Mouse (Mus musculus) hindbrain, postnatal 0 days (tissue): ENCODE data around the gene Gm49391. TPM values are rescaled to one million over a fixed set of nuclear protein-coding genes. Genes with fewer than 3 reads are reported as not detected.
"Not testable (repeated sequence)": the region's sequence is repeated elsewhere in the genome, so short reads cannot be mapped to it uniquely, and the experiment has no call there.

Experiments
- ATAC-seq: fragments of 200-750 bp; cut with Nextera tagmentation; 2 replicates; pipeline ENCODE4 v1.8.0; 2017; ENCODE audit warnings: mild to moderate bottlenecking, moderate TSS enrichment, moderate library complexity
- DNase-seq: peaks from one replicate; pipeline ENCODE4 v3.0.0-alpha.2; 2015; ENCODE audit warnings: low spot score
- H3K27ac ChIP-seq: fragments of 300-500 bp; sonication (generic); 2 replicates; pipeline ENCODE4 v1.5.1; 2014; ENCODE audit warnings: mild to moderate bottlenecking
- H3K27me3 ChIP-seq: fragments of 300-500 bp; sonication (generic); 2 replicates; pipeline ENCODE4 v1.6.1; 2014; ENCODE audit warnings: low read length, mixed read lengths; ENCODE audit not compliant: insufficient read depth
- H3K36me3 ChIP-seq: fragments of 300-500 bp; sonication (generic); 2 replicates; pipeline ENCODE4 v1.6.1; 2014; ENCODE audit warnings: low read length, mixed read lengths; ENCODE audit not compliant: insufficient read depth
- H3K4me1 ChIP-seq: fragments of 300-500 bp; sonication (generic); 2 replicates; pipeline ENCODE4 v1.6.1; 2014; ENCODE audit warnings: antibody characterized with exemption, low read length, mixed read lengths; ENCODE audit not compliant: insufficient read depth
- H3K4me2 ChIP-seq: fragments of 300-500 bp; sonication (generic); 2 replicates; pipeline ENCODE4 v1.6.1; 2014; ENCODE audit warnings: low read depth, mild to moderate bottlenecking, low read length, moderate library complexity, mixed read lengths
- H3K4me3 ChIP-seq: fragments of 300-500 bp; sonication (generic); 2 replicates; pipeline ENCODE4 v1.5.1; 2014; ENCODE audit warnings: low read length
- H3K9ac ChIP-seq: fragments of 300-500 bp; sonication (generic); replicated peaks from 2 replicates; pipeline ENCODE4 v1.6.1; 2014; ENCODE audit warnings: mild to moderate bottlenecking, low read length, moderate library complexity, mixed read lengths
- H3K9me3 ChIP-seq: fragments of 300-500 bp; sonication (generic); 2 replicates; pipeline ENCODE4 v1.6.1; 2016; ENCODE audit warnings: low read length, mixed read lengths
- CTCF ChIP-seq: IDR thresholded peaks from 2 replicates; pipeline ENCODE4 v1.5.1; 2016; ENCODE audit warnings: antibody characterized with exemption, control low read depth, low read depth
- whole genome bisulfite sequencing: fragments of 180-500 bp; shearing (Covaris S2); extraction: QIAGEN DNeasy Blood & Tissue Kit; methylation state at CpG from one replicate; pipeline ENCODE4 v1.1.7; 2014; 5-methylcytosine and 5-hydroxymethylcytosine counted together
- polyA plus RNA-seq: library from polyadenylated mRNA; unstranded; fragments of >200 nt; fragmentation: Nextera tagmentation; extraction: Ambion mirVana; gene quantifications from 2 replicates; pipeline ENCODE4 v1.2.1, GENCODE M21; 2015
- total RNA-seq: library from RNA; depleted of rRNA; stranded (reverse); fragments of >200 nt; gene quantifications from 2 replicates; pipeline ENCODE4 v1.2.3, GENCODE M21; 2014; rRNA removed

The Gm49391 gene
- total and polyA plus RNA-seq, 2 experiments from 2014 or later = 0.88 to 4.1 TPM

DNA sequence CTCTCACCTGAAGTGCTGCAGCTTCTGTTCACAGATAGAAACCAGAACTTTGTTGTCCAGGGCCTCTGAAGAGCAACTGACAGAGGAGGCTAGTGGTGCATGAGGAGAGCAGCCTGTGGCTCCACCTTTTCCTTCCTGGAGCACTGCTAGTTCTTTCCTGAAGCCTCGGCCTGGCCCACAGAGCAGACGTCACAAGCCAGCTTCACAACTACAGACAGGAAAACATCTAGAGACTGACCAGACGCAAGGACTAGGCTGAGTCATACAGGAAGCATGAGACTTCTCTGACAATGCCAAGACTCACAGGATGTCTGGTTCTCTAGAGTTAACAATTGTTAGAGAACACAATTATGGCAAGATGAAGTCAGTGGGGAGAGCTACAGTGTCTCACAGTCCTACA lies 39.0 kb downstream of the Gm49391 start, which contains the start of gene Ctla2b:
Ctla2b (minus strand) TSS at position 120 of the 400 bp plus-strand sequence.
- H3K27me3 ChIP-seq = no peaks in the 10 kb centered on the region
- no peaks in the 10 kb centered on the region for H3K9me3 ChIP-seq
- H3K9ac ChIP-seq = no peak within 1 kb of the TSS
- 86% methylated on average over 3 of the region's 3 CpGs for WGBS
- ATAC-seq (no peak), DNase-seq (no peak)
- no peaks in the 10 kb centered on the region for H3K36me3 ChIP-seq
- H3K4me1 ChIP-seq = no peaks in the 10 kb centered on the region
- no peak within 1 kb of the TSS for H3K4me3 ChIP-seq
- H3K27ac ChIP-seq = no peak within 1 kb of the TSS
- no peak for TF ChIP-seq CTCF
- no peak within 1 kb of the TSS for H3K4me2 ChIP-seq

DNA sequence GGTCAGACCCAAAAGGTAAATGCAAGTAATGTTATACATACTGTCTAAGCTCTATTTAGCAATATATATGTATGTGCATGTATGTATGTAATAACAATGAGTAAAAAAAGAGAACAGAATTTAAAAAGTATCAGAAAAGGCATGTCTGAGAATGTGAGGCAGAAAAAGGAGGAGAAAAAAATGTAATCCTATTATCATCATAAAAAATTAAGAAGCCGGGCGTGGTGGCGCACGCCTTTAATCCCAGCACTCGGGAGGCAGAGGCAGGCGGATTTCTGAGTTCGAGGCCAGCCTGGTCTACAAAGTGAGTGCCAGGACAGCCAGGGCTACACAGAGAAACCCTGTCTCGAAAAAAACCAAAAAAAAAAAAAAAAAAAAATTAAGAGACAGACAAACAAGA lies 39.6 kb downstream of the Gm49391 start, which contains the start of gene Gm49392:
Gm49392 (minus strand) TSS at position 101 of the 400 bp plus-strand sequence.
- not testable (repeated sequence) for H3K36me3 ChIP-seq, ATAC-seq, H3K9me3 ChIP-seq, H3K4me3 ChIP-seq, H3K4me2 ChIP-seq, H3K9ac ChIP-seq, H3K4me1 ChIP-seq, H3K27me3 ChIP-seq, DNase-seq, H3K27ac ChIP-seq
- WGBS = 90% methylated on average over 8 of the region's 8 CpGs

DNA sequence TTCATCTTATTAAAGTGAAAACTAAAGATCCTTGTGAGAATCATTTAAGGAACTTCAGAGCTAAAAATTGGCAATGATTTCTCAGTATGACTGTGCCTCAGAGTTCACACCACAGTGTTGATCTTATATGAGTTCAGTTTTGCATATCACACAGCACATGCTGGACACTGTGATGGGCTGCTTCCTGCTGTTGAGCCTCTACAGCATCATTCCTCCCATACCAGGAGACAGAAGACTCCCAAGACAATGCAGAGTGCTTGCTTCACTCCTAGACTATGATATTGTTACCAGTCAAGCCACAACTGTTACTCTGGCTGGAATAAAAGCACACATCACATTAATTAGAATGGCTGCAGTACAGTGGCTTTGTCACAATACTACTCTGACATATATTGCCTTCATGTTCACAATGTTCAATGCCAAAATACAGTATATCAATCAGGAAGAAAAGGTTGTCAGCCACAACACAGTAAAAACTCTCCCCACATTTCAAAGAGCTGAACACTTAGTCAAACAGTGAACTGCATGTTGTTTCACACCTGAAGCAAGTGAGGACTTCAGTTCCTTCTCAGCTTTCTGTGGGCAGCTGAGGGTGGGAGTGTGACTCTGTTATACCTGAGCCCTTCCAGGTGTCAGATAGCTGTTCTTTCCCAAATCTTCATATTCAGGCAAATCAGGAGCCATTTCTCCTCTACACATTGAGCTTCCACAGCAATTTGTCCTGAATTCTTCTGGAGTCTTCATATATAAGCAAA lies 40.8 kb downstream of the Gm49391 start:
- no peak for ATAC-seq
- no peaks in the 10 kb centered on the region for H3K36me3 ChIP-seq
- H3K4me3 ChIP-seq = no peak overlapping the region
- no peaks in the 10 kb centered on the region for H3K9me3 ChIP-seq
- H3K27me3 ChIP-seq = no peaks in the 10 kb centered on the region
- no peak overlapping the region for H3K9ac ChIP-seq
- DNase-seq = no peak
- no peaks in the 10 kb centered on the region for H3K4me1 ChIP-seq
- no peak overlapping the region for H3K4me2 ChIP-seq
- TF ChIP-seq CTCF = no peak
- no peak overlapping the region for H3K27ac ChIP-seq

DNA sequence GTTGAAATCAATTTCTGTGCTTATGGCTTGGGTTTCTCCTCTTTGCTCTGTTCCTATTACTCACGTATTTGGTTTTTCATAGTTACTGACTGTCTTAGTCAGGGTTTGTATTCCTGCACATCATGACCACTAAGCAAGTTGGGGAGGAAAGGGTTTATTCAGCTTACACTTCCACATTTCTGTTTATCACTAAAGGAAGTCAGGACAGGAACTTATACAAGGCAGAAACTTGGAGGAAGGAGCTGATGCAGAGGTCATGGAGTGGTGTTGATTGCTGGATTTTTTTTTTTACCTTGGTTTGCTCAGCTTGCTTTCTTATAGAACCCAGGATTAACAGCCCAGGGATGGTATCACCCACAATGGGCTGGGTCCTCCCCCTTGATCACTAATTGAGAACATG lies 44.1 kb downstream of the Gm49391 start:
- TF ChIP-seq CTCF = no peak
- DNase-seq (no peak), ATAC-seq (no peak)
- H3K4me2 ChIP-seq = no peak overlapping the region
- H3K9me3 ChIP-seq = no peaks in the 10 kb centered on the region; the same call in 1 of the 2 replicates
- WGBS = 94% methylated on average over 1 of the region's 1 CpGs
- H3K36me3 ChIP-seq = no peaks in the 10 kb centered on the region
- no peak overlapping the region for H3K4me3 ChIP-seq
- H3K27ac ChIP-seq = no peak overlapping the region
- no peak overlapping the region for H3K9ac ChIP-seq
- H3K4me1 ChIP-seq = no peaks in the 10 kb centered on the region
- no peaks in the 10 kb centered on the region for H3K27me3 ChIP-seq

DNA sequence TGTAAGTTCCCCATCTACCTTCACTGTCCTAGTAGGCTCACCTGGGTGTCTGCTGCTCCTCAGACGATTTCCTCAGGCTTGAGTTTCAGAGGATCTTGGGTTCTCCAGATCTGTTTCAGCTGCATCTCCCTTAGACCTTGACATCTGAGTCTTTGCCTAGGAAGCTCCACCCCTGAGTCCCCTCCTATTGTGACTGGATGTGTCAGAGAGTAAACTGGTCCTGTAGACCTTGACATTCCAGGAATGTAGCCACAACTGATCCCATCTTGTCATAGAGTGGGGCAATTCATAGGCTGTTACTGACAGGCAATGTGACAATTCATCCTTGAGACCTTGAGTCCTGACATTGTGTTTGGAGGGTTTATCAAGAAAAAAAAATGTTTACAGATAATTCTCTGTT lies 72.1 kb downstream of the Gm49391 start, which contains the start of gene 4930486L24Rik:
4930486L24Rik (minus strand) TSS at position 195 of the 400 bp plus-strand sequence.
- H3K27ac ChIP-seq = no peak within 1 kb of the TSS
- 63% methylated on average over 1 of the region's 1 CpGs for WGBS
- H3K36me3 ChIP-seq = no peaks in the 10 kb centered on the region
- no peaks in the 10 kb centered on the region for H3K4me1 ChIP-seq
- no peak within 1 kb of the TSS for H3K4me3 ChIP-seq
- H3K4me2 ChIP-seq = no peak within 1 kb of the TSS
- no peaks in the 10 kb centered on the region for H3K9me3 ChIP-seq
- no peak for TF ChIP-seq CTCF
- H3K27me3 ChIP-seq = no peaks in the 10 kb centered on the region
- DNase-seq = no peak
- no peak within 1 kb of the TSS for H3K9ac ChIP-seq
- no peak for ATAC-seq

DNA sequence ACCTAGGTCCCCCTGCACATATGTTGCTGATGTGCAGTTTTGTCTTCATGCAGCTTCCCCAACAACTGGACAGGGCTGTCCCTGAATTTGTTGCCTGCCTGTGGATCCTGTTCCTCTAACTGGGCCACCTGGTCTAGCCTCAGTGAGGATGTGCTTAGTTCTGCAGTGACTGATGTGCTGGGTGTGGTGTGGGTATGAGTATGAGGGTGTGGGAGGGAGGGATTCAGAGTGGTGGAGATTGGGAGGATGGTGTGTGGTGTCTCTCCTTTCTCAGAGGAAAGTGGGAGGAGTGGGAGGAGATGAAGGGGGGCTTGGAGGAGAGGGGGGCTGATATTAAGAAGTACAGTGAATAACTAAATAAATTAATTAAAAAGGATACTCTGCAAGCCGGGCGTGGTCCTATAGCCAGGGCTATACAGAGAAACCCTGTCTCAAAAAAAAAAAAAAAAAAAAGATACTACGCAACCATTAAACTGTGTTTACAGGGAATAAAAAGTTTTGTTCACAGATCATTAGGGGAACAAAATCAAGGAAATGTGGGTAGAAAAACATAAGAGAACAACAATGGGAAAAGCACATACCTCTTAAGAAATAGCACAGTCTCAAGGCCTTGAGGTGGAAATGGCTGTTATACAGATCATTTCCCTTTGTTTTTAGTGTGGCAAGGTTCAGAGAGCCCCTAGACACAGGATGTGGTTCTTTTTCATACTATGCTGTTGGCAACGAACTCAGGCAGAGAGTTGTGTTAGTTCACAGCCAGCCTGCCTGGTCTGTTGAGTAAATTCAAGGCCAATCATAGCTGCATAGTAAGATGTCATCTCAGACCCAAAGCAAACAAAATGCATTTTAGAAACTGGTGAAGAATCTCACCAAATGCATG lies 87.9 kb downstream of the Gm49391 start:
- H3K9ac ChIP-seq = no peak overlapping the region
- no peaks in the 10 kb centered on the region for H3K9me3 ChIP-seq
- WGBS = 83% methylated on average over 4 of the region's 4 CpGs
- no peak for DNase-seq
- no peak for ATAC-seq
- no peak overlapping the region for H3K4me2 ChIP-seq
- H3K27ac ChIP-seq = no peak overlapping the region
- no peaks in the 10 kb centered on the region for H3K27me3 ChIP-seq
- no peak for TF ChIP-seq CTCF
- no peaks in the 10 kb centered on the region for H3K4me1 ChIP-seq
- H3K36me3 ChIP-seq = no peaks in the 10 kb centered on the region
- H3K4me3 ChIP-seq = no peak overlapping the region

Other genes starting within 250 kb of the Gm49391 start
- not detected in 2 replicates for gene BC051665, start 150.2 kb downstream of the Gm49391 start, total RNA-seq
- not detected in 2 replicates for gene BC051665, start 150.2 kb downstream of the Gm49391 start, polyA plus RNA-seq
- not detected in 2 replicates for gene Ctsll3, start 133.7 kb downstream of the Gm49391 start, total RNA-seq
- gene Ctsll3, start 133.7 kb downstream of the Gm49391 start, polyA plus RNA-seq = not detected in 2 replicates
- gene 4930486L24Rik, start 72.1 kb downstream of the Gm49391 start, total RNA-seq = 0.68 TPM in 1 of 2 replicates, not detected in the other
- 0.14 TPM in 1 of 2 replicates, not detected in the other for gene 4930486L24Rik, start 72.1 kb downstream of the Gm49391 start, polyA plus RNA-seq
- not detected in 2 replicates for gene Gm49392, start 39.7 kb downstream of the Gm49391 start, total RNA-seq
- 0.33 TPM in 1 of 2 replicates, not detected in the other for gene Gm49392, start 39.7 kb downstream of the Gm49391 start, polyA plus RNA-seq
- gene Ctla2b, start 39.1 kb downstream of the Gm49391 start, total RNA-seq = 0.84 and 4.3 TPM in 2 replicates
- gene Ctla2b, start 39.1 kb downstream of the Gm49391 start, polyA plus RNA-seq = 0.86 and 1.3 TPM in 2 replicates
- not detected in 2 replicates for gene Tpbpb, start 31.7 kb downstream of the Gm49391 start, total RNA-seq
- gene Tpbpb, start 31.7 kb downstream of the Gm49391 start, polyA plus RNA-seq = not detected in 2 replicates
- gene Gm49393, start 981 bp downstream of the Gm49391 start, total RNA-seq = not detected in 2 replicates
- not detected in 2 replicates for gene Gm49393, start 981 bp downstream of the Gm49391 start, polyA plus RNA-seq
- gene Ctla2a, start 54 bp upstream of the Gm49391 start, total RNA-seq = 4.3 and 15.3 TPM in 2 replicates
- gene Ctla2a, start 54 bp upstream of the Gm49391 start, polyA plus RNA-seq = 38.0 and 40.2 TPM in 2 replicates
- not detected in 2 replicates for gene Tpbpa, start 5.4 kb upstream of the Gm49391 start, total RNA-seq
- not detected in 2 replicates for gene Tpbpa, start 5.4 kb upstream of the Gm49391 start, polyA plus RNA-seq
- not detected in 2 replicates for gene Ctsj, start 69.4 kb upstream of the Gm49391 start, total RNA-seq
- gene Ctsj, start 69.4 kb upstream of the Gm49391 start, polyA plus RNA-seq = not detected in 2 replicates
- gene Ctsq, start 104.1 kb upstream of the Gm49391 start, total RNA-seq = not detected in 2 replicates
- not detected in 2 replicates for gene Ctsq, start 104.1 kb upstream of the Gm49391 start, polyA plus RNA-seq
- not detected in 2 replicates for gene Ctsr, start 227.7 kb upstream of the Gm49391 start, total RNA-seq
- gene Ctsr, start 227.7 kb upstream of the Gm49391 start, polyA plus RNA-seq = not detected in 2 replicates